Mouse (Mus musculus) liver, embryonic 14.5 days (tissue): ENCODE measurements at regions not wholly inside any gene's neighbourhood (a gene's known extent, or its start where the extent isn't known, plus 50 kb on each side); places are given as distances from the start of the nearest gene placed in this dataset.

Source experiments
- ATAC-seq: fragments of 200-750 bp; cut with Nextera tagmentation; 2 replicates; pipeline ENCODE4 v1.8.0; 2017; ENCODE audit warnings: moderate number of reproducible peaks, mild to moderate bottlenecking, moderate library complexity; ENCODE audit not compliant: insufficient read depth
- DNase-seq, 3 experiments: peaks; one replicate each; pipeline ENCODE4 v3.0.0-alpha.2; 2012 to 2013; ENCODE audit warnings: low read depth in 3 of 3, low spot score in 3 of 3
- H3K27ac ChIP-seq: fragments of 300-500 bp; sonication (generic); 2 replicates; pipeline ENCODE4 v1.5.1; 2014; ENCODE audit warnings: moderate library complexity, mild to moderate bottlenecking, control low read depth, inconsistent platforms
- H3K27me3 ChIP-seq: fragments of 300-500 bp; sonication (generic); 2 replicates; pipeline ENCODE4 v1.6.1; 2014; ENCODE audit warnings: mild to moderate bottlenecking, low read length, moderate library complexity; ENCODE audit not compliant: control insufficient read depth, insufficient read depth
- H3K36me3 ChIP-seq: fragments of 300-500 bp; sonication (generic); replicated peaks from 2 replicates; pipeline ENCODE4 v1.6.1; 2014; ENCODE audit warnings: low read depth; ENCODE audit not compliant: control insufficient read depth, insufficient read depth
- H3K4me1 ChIP-seq, 2 experiments: fragments of 200-500 bp in 1 of 2; fragments of 300-500 bp in 1 of 2; sonication (generic) in 1 of 2; replicated peaks; 2 replicates each; pipeline ENCODE4 v1.6.1; 2012 to 2014; ENCODE audit warnings: antibody characterized with exemption in 1 of 2, inconsistent platforms in 1 of 2, low read length in 1 of 2; ENCODE audit not compliant: control insufficient read depth in 2 of 2, insufficient read depth in 2 of 2
- H3K4me2 ChIP-seq: fragments of 300-500 bp; sonication (generic); 2 replicates; pipeline ENCODE4 v1.6.1; 2014; ENCODE audit warnings: low read depth, mild to moderate bottlenecking, control low read depth, moderate library complexity
- H3K4me3 ChIP-seq, 2 experiments: fragments of 200-500 bp in 1 of 2; fragments of 300-500 bp in 1 of 2; sonication (generic) in 1 of 2; 2 replicates each; pipeline ENCODE4 v1.5.1; 2012 to 2014; ENCODE audit warnings: low read depth in 2 of 2, low read length in 2 of 2, mild to moderate bottlenecking in 2 of 2, control low read depth in 1 of 2, inconsistent platforms in 1 of 2, moderate library complexity in 1 of 2; ENCODE audit not compliant: insufficient read depth in 1 of 2
- H3K9ac ChIP-seq: fragments of 300-500 bp; sonication (generic); replicated peaks from 2 replicates; pipeline ENCODE4 v1.6.1; 2014; ENCODE audit warnings: mild to moderate bottlenecking, control low read depth, moderate library complexity
- H3K9me3 ChIP-seq: fragments of 300-500 bp; sonication (generic); 2 replicates; pipeline ENCODE4 v1.6.1; 2016; ENCODE audit warnings: low read length, mixed read lengths; ENCODE audit not compliant: control insufficient read depth
- CTCF ChIP-seq: IDR thresholded peaks from 2 replicates; pipeline ENCODE4 v1.5.1; 2016; ENCODE audit warnings: antibody characterized with exemption, low read depth, control low read depth
- EP300 ChIP-seq: IDR thresholded peaks from 2 replicates; pipeline ENCODE4 v1.6.1; 2016; ENCODE audit warnings: antibody characterized with exemption, low read depth
- WGBS: fragments of 180-500 bp; shearing (Covaris S2); extraction: QIAGEN DNeasy Blood & Tissue Kit; methylation state at CpG from one replicate; pipeline ENCODE4 v1.1.7; 2014; ENCODE audit not compliant: insufficient replicate concordance; 5-methylcytosine and 5-hydroxymethylcytosine counted together

- ATAC-seq (no peak), DNase-seq (no peak)
- WGBS: 59% methylated on average over 4 of the region's 4 CpGs
- no peaks in the 10 kb centered on the region for H3K36me3 ChIP-seq
- H3K4me3 ChIP-seq: no peak overlapping the region
- H3K9me3 ChIP-seq: no peaks in the 10 kb centered on the region
- TF ChIP-seq EP300: no peak
- no peak for TF ChIP-seq CTCF
- no peaks in the 10 kb centered on the region for H3K27me3 ChIP-seq
- no peak overlapping the region for H3K9ac ChIP-seq
- H3K27ac ChIP-seq: no peak overlapping the region
- no peak overlapping the region for H3K4me2 ChIP-seq
- H3K4me1 ChIP-seq: peaks cover 0 to 4% of the 10 kb centered on the region in 2 experiments; a peak in 1 of 4 replicates
Observed at GRCm38 (mm10) chr14:72116842-72117241, 374.8 kb downstream of the Gm9195 start.

GRCm38 (mm10) chr14:72113377-72113993 lies 378.2 kb downstream of the Gm9195 start:
- no peak overlapping the region for H3K9ac ChIP-seq
- WGBS: 5% methylated on average over 8 of the region's 8 CpGs
- no peak overlapping the region for H3K4me2 ChIP-seq
- H3K27me3 ChIP-seq: no peaks in the 10 kb centered on the region
- no peaks in the 10 kb centered on the region for H3K9me3 ChIP-seq
- no peak for TF ChIP-seq CTCF
- no peak for TF ChIP-seq EP300
- H3K36me3 ChIP-seq: no peaks in the 10 kb centered on the region
- DNase-seq (peak in 1 of 3 experiments; percentile 1), ATAC-seq (peak; percentile 56; the same call in 1 of the 2 replicates)
- no peak overlapping the region for H3K4me3 ChIP-seq
- H3K4me1 ChIP-seq: peaks cover 0 to 4% of the 10 kb centered on the region in 2 experiments; a peak in 1 of 4 replicates
- no peak overlapping the region for H3K27ac ChIP-seq

DNA sequence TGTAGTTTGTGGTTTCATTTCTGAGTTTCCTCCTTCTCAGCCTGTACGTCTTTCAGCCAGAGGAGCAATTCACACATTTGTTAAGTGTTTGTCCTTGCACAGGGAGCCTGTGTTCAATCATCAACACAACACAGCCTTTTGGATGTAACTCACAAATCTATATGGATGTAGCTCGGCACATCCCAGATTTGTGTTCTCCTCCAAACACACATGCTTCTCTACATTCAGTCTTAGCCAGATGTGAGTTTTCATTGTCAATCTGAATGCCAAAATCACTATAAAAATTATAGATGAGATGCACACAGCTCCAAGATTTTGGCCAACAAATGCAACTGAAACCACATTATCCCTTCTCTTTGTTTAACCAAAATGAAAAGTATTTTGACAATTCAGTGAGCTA lies 380.9 kb downstream of the Gm9195 start:
- TF ChIP-seq EP300: no peak
- TF ChIP-seq CTCF: no peak
- Histone ChIP-seq H3K36me3 (no peaks in the 10 kb centered on the region), H3K4me3 (no peak overlapping the region), H3K9me3 (no peaks in the 10 kb centered on the region), H3K4me1 (peaks cover 0 to 4% of the 10 kb centered on the region in 2 experiments; a peak in 1 of 4 replicates), H3K4me2 (no peak overlapping the region), H3K27me3 (no peaks in the 10 kb centered on the region), H3K27ac (no peak overlapping the region), H3K9ac (no peak overlapping the region)
- WGBS: 66% methylated on average over 2 of the region's 2 CpGs
- ATAC-seq (no peak), DNase-seq (no peak)

DNA sequence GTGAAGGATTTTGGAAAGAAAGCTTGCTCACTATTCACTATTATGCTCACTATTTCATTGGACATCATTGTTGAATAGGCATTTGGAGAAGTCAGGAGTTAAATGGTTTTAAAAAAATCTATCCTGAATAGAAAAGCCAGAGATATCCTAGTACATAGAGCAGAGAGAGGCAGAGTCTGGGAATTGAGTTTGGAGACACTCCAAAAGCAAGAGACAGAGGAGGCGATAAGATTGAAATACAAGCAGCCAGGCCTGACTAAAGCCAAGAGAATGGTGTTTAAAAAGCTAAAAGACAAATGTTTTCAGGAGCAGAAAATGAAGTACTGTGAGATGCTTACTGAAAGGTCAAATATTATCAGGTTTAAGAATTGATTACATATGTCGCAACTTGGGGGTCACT lies 400.1 kb downstream of the Gm9195 start:
- 68% methylated on average over 2 of the region's 2 CpGs for WGBS
- Histone ChIP-seq H3K4me1 (no peaks in the 10 kb centered on the region), H3K9me3 (no peaks in the 10 kb centered on the region), H3K4me3 (no peak overlapping the region), H3K4me2 (no peak overlapping the region), H3K27me3 (no peaks in the 10 kb centered on the region), H3K9ac (no peak overlapping the region), H3K36me3 (no peaks in the 10 kb centered on the region), H3K27ac (no peak overlapping the region)
- TF ChIP-seq CTCF (no peak), EP300 (no peak)
- no peak for ATAC-seq
- DNase-seq: no peak

DNA sequence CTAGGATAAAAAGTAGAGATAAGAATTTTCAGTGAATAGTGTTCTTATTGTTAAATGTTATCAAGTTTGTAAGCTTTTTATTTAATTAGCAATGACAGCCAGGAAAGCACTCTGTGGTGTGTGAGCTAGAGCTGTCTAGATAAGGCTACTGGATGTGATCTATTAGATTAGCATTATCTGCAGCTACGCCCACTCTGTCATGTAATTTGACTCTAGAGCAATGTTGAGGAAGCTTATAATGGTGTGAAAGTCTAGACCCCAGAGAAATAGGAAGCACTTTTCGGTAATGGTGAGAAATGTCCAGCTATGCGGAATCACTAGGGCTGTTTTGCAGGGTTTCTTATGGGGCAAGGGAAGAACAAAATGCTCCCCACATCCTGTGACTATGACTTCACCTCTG lies 410.2 kb downstream of the Gm9195 start:
- Histone ChIP-seq H3K4me3 (no peak overlapping the region), H3K4me1 (no peaks in the 10 kb centered on the region), H3K27me3 (no peaks in the 10 kb centered on the region), H3K4me2 (no peak overlapping the region), H3K9me3 (no peaks in the 10 kb centered on the region), H3K9ac (no peak overlapping the region), H3K27ac (no peak overlapping the region), H3K36me3 (no peaks in the 10 kb centered on the region)
- WGBS: 24% methylated on average over 3 of the region's 3 CpGs
- TF ChIP-seq EP300 (no peak), CTCF (no peak)
- no peak for ATAC-seq
- DNase-seq: no peak
